Mouse (Mus musculus) midbrain, embryonic 11.5 days (tissue): ENCODE results near the gene Pagr1a. TPM values are rescaled to one million over a fixed set of nuclear protein-coding genes. Genes with fewer than 3 reads are reported as not detected.

ENCODE experiments used
- ATAC-seq: fragments of 200-750 bp; cut with Nextera tagmentation; 2 replicates; pipeline ENCODE4 v1.8.0; 2017; ENCODE audit warnings: moderate TSS enrichment, moderate library complexity; ENCODE audit not compliant: low FRiP score
- DNase-seq: peaks from one replicate; pipeline ENCODE4 v3.0.0; 2015; ENCODE audit warnings: low spot score; ENCODE audit errors: missing footprints
- H3K27ac ChIP-seq: fragments of 300-500 bp; sonication (generic); 2 replicates; pipeline ENCODE4 v1.5.1; 2014; ENCODE audit warnings: low read depth, low read length
- H3K27me3 ChIP-seq: fragments of 300-500 bp; sonication (generic); 2 replicates; pipeline ENCODE4 v1.6.1; 2014; ENCODE audit warnings: mild to moderate bottlenecking, low read length, moderate library complexity, mixed read lengths; ENCODE audit not compliant: control insufficient read depth, insufficient read depth
- H3K36me3 ChIP-seq: fragments of 300-500 bp; sonication (generic); 2 replicates; pipeline ENCODE4 v1.6.1; 2014; ENCODE audit warnings: mild to moderate bottlenecking, low read length, moderate library complexity, mixed read lengths; ENCODE audit not compliant: control insufficient read depth, insufficient read depth
- H3K4me1 ChIP-seq: fragments of 300-500 bp; sonication (generic); 2 replicates; pipeline ENCODE4 v1.6.1; 2014; ENCODE audit warnings: low read length; ENCODE audit not compliant: control insufficient read depth, insufficient read depth
- H3K4me2 ChIP-seq: fragments of 300-500 bp; sonication (generic); 2 replicates; pipeline ENCODE4 v1.6.1; 2014; ENCODE audit warnings: mild to moderate bottlenecking, moderate library complexity
- H3K4me3 ChIP-seq: fragments of 300-500 bp; sonication (generic); 2 replicates; pipeline ENCODE4 v1.5.1; 2014; ENCODE audit warnings: low read depth, low read length
- H3K9ac ChIP-seq: fragments of 300-500 bp; sonication (generic); 2 replicates; pipeline ENCODE4 v1.6.1; 2014; ENCODE audit warnings: low read length
- H3K9me3 ChIP-seq: fragments of 300-500 bp; sonication (generic); 2 replicates; pipeline ENCODE4 v1.6.1; 2016; ENCODE audit warnings: low read length; ENCODE audit not compliant: control insufficient read depth
- WGBS: fragments of 180-500 bp; shearing (Covaris S2); extraction: QIAGEN DNeasy Blood & Tissue Kit; methylation state at CpG from one replicate; pipeline ENCODE4 v1.1.7; 2014; 5-methylcytosine and 5-hydroxymethylcytosine counted together
- polyA plus RNA-seq: library from polyadenylated mRNA; unstranded; fragments of >200 nt; fragmentation: Nextera tagmentation; extraction: Ambion mirVana; gene quantifications from 2 replicates; pipeline ENCODE4 v1.2.1, GENCODE M21; 2014

Pagr1a gene
- polyA plus RNA-seq, 1 experiment from 2014 or later = 70.6 TPM

GRCm38 (mm10) chr7:127021563-127022527 lies 4.7 kb upstream of the Pagr1a start:
- no peak for DNase-seq
- peak overlapping the region; percentile 72 for H3K27ac ChIP-seq
- no peaks in the 10 kb centered on the region for H3K27me3 ChIP-seq
- H3K4me1 ChIP-seq = peaks cover 58% of the 10 kb centered on the region
- ATAC-seq = no peak
- H3K4me2 ChIP-seq = peak overlapping the region; percentile 86
- WGBS = 39% methylated on average over 5 of the region's 5 CpGs
- H3K9ac ChIP-seq = peak overlapping the region; percentile 79
- no peaks in the 10 kb centered on the region for H3K9me3 ChIP-seq
- peak overlapping the region; percentile 44 for H3K4me3 ChIP-seq
- peaks cover 12% of the 10 kb centered on the region for H3K36me3 ChIP-seq

GRCm38 (mm10) chr7:127020901-127021562 lies 3.9 kb upstream of the Pagr1a start, which contains the start of the genes Gm42742 and Prrt2:
Gene Gm42742 (minus strand): TSS chr7:127021097.
Gene Prrt2 (minus strand): TSS chr7:127021211.
- Histone ChIP-seq H3K4me3 (peak within 1 kb of the TSS; percentile 44), H3K36me3 (peaks cover 12% of the 10 kb centered on the region), H3K27ac (peak within 1 kb of the TSS; percentile 72), H3K4me2 (peak within 1 kb of the TSS; percentile 86), H3K27me3 (no peaks in the 10 kb centered on the region), H3K9ac (peak within 1 kb of the TSS; percentile 79), H3K4me1 (peaks cover 58% of the 10 kb centered on the region), H3K9me3 (no peaks in the 10 kb centered on the region)
- DNase-seq (peak; percentile 95), ATAC-seq (peak; percentile 34)
- under 1% methylated on average over 35 of the region's 37 CpGs for WGBS

DNA sequence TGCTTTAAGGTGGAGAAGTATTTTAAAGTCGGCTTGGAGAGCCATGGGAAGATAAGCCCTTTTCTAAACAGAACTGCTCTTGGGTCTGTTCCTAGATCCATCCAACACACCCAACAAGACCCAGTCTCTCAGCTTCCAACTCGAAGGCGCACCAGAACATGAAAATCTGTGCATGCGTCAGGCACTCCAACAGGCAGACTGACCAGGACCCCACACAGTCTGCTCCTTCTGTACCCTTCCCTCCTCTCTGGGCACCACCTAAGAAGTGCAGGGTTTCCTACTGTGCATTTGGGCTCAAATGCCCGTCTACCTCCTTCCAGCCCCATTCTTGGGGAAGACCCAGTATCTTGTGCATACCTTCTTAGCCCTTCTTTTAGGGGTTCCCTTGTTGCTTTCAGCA lies 3.3 kb upstream of the Pagr1a start:
- Histone ChIP-seq H3K4me2 (peak overlapping the region; percentile 86), H3K27ac (peak overlapping the region; percentile 72), H3K27me3 (no peaks in the 10 kb centered on the region), H3K36me3 (peaks cover 15% of the 10 kb centered on the region), H3K4me3 (peak overlapping the region; percentile 44), H3K9me3 (no peaks in the 10 kb centered on the region), H3K4me1 (peaks cover 64% of the 10 kb centered on the region), H3K9ac (peak overlapping the region; percentile 79)
- 25% methylated on average over 5 of the region's 5 CpGs for WGBS
- ATAC-seq (no peak), DNase-seq (no peak)

DNA sequence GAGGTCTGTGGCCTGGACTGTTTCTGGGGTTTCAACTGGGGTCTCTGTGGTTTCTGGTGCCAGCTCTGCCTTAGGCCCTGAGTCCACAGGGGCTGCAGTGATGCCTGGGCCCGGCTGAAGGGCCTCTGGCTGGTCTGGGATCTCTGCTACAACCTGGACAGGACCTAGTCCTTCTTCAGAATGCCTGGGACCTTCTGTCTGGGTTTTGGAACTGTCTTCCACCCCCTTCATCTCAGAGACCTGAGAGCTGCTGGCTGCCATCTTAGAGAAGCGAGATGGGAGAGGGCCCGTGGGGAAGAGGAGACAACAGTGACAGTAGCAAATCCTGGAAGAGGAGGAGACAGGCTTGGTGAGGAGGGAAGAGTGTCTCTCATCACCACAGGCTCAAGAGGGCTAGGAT lies 2.9 kb upstream of the Pagr1a start:
- ATAC-seq = no peak
- WGBS = 55% methylated on average over 3 of the region's 3 CpGs

DNA sequence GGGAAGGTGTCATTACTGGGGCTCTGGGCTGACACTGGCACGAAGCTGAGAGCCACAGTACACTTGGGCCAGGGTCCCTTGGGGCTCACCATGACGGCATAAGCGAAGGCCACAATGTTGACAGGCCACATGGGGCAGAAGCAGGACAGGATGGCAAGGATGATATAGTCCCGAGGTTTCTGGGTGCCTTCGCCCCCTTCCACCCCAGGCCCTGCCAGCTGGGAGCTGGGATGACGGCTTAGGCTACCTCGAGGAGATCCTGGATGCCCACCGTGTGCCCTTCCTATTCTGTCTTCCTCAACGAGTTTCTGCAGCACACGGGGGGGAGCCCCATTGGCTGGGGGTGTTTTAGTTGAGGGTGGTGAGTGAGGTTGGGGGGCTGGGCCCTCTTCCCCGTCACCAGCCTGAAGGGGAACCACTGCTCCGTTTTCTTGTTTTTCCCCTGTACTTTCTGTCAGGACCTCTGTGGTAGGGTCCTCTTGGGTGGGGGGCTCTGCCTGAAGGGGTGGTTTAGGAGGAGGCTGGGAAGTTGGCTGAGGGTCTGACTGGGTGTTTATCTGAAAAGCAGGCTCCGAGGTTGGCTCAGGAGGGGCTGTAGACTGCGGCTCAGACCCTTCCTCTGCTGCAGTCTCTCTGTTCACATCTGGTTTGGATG lies 2.3 kb upstream of the Pagr1a start:
- Histone ChIP-seq H3K4me2 (peak overlapping the region; percentile 86; the same call in 1 of the 2 replicates), H3K36me3 (peaks cover 13% of the 10 kb centered on the region), H3K4me3 (no peak overlapping the region), H3K9ac (peak overlapping the region; percentile 79; the same call in 1 of the 2 replicates), H3K27me3 (no peaks in the 10 kb centered on the region), H3K27ac (no peak overlapping the region), H3K9me3 (no peaks in the 10 kb centered on the region), H3K4me1 (peaks cover 60% of the 10 kb centered on the region)
- ATAC-seq = no peak
- no peak for DNase-seq
- WGBS = 83% methylated on average over 14 of the region's 14 CpGs

More for the DNA sequence above, 2.9 kb upstream of the Pagr1a start:
- H3K36me3 ChIP-seq = peaks cover 16% of the 10 kb centered on the region
- H3K9me3 ChIP-seq = no peaks in the 10 kb centered on the region
- peak overlapping the region; percentile 86 for H3K4me2 ChIP-seq
- no peaks in the 10 kb centered on the region for H3K27me3 ChIP-seq
- peaks cover 64% of the 10 kb centered on the region for H3K4me1 ChIP-seq
- no peak for DNase-seq
- peak overlapping the region; percentile 79 for H3K9ac ChIP-seq
- H3K4me3 ChIP-seq = peak overlapping the region; percentile 44; the same call in 1 of the 2 replicates
- H3K27ac ChIP-seq = no peak overlapping the region

DNA sequence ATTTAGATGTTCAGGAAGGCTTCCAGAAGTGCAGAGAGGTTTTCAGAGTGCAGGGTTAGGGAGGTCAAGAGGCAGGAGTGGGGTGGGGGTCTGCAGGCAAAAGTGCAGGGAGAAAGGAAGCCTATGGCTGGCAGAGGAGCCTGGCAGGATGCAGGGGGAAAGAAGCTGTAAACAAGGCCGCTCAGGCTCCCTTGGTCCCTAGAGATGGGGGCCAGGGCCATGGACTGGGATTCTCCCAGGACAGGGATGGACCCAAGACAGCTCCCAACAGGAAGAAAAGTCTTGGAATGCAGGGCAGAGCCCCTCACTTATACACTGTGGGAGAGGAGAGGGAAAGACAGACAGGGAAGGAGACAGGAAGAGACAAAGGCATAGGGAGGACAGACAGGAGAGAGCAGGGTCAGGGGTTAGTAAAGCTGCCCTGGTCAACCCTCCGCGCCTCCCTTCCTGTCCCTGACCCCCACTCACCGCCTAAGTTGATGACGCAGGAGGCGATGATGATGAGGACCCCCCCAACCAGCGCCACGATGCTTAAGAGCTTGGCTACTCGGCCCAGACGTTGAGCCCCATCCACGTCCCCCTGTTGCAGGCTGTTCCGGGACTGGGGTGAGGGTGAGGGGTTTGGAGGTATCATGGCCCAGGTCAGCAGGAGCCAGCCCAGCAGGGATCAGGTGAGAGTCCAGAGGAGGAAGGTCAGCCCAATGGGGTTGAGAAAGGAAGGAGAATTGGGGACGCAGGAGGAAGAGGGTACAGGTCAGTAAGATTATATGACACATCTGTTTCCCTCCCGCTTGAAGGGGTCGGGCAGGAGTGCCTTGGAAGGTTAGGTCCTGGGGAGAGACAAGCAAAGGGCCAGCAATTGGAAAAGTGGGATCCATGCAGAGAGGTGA lies 1.5 kb upstream of the Pagr1a start:
- Histone ChIP-seq H3K9ac (peak overlapping the region; percentile 29; the same call in 1 of the 2 replicates), H3K4me1 (peaks cover 52% of the 10 kb centered on the region), H3K36me3 (peaks cover 13% of the 10 kb centered on the region), H3K9me3 (no peaks in the 10 kb centered on the region), H3K27me3 (no peaks in the 10 kb centered on the region), H3K27ac (no peak overlapping the region), H3K4me2 (no peak overlapping the region), H3K4me3 (no peak overlapping the region)
- DNase-seq = no peak
- no peak for ATAC-seq
- 83% methylated on average over 15 of the region's 15 CpGs for WGBS

GRCm38 (mm10) chr7:127017950-127018345 lies 796 bp upstream of the Pagr1a start:
- 77% methylated on average over 6 of the region's 6 CpGs for WGBS
- Histone ChIP-seq H3K9me3 (no peaks in the 10 kb centered on the region), H3K4me1 (peaks cover 45% of the 10 kb centered on the region), H3K36me3 (peaks cover 8% of the 10 kb centered on the region; the same call in 1 of the 2 replicates), H3K4me3 (no peak overlapping the region), H3K4me2 (no peak overlapping the region), H3K27me3 (no peaks in the 10 kb centered on the region), H3K9ac (peak overlapping the region; percentile 29), H3K27ac (0 out of 2 replicates have a peak overlapping the region, but pooled peaks have one; percentile 36)
- no peak for ATAC-seq
- no peak for DNase-seq

- H3K36me3 ChIP-seq = 0 out of 2 replicates have a peak, but pooled peaks cover 4% of the 10 kb centered on the region
- peaks cover 31% of the 10 kb centered on the region for H3K4me1 ChIP-seq
- peak overlapping the region; percentile 80 for H3K4me3 ChIP-seq
- peak; percentile 20 for ATAC-seq
- no peaks in the 10 kb centered on the region for H3K27me3 ChIP-seq
- peak overlapping the region; percentile 93 for H3K27ac ChIP-seq
- peak overlapping the region; percentile 94 for H3K4me2 ChIP-seq
- no peak for DNase-seq
- no peaks in the 10 kb centered on the region for H3K9me3 ChIP-seq
- 0% methylated on average over 22 of the region's 22 CpGs for WGBS
- peak overlapping the region; percentile 85 for H3K9ac ChIP-seq
Measured at GRCm38 (mm10) chr7:127016486-127016938, 640 bp downstream of the Pagr1a start.
